Mouse (Mus musculus): ENCODE results near the gene Skap1. TPM values are rescaled to one million over a fixed set of nuclear protein-coding genes. Genes with fewer than 3 reads are reported as not detected.

Skap1 gene
- total and polyA plus RNA-seq, 3 experiments, result not detected

- TF ChIP-seq HCFC1 (IDR thresholded peaks at IDR 0.05; ENCODE audit: low read depth, low read length) (peak; percentile 99), MYB (IDR thresholded peaks at IDR 0.05; ENCODE audit: low read depth, low read length) (no peak), POLR2A (IDR thresholded peaks at IDR 0.05; ENCODE audit: control insufficient read depth in 1 of 2, insufficient read depth in 1 of 2, low read depth in 1 of 2, low read length in 2 of 2, poor library complexity in 1 of 2) (peak; percentile 94), MAX (IDR thresholded peaks at IDR 0.05; ENCODE audit: low read length) (peak; percentile 77), POLR2AphosphoS2 (IDR thresholded peaks at IDR 0.05; ENCODE audit: low read length) (peak; percentile 93), KAT2A (conservative IDR thresholded peaks at IDR 0.05; ENCODE audit: low read depth, low read length) (peak; percentile 94), ELF1 (IDR thresholded peaks at IDR 0.05; ENCODE audit: low read depth, low read length) (0 out of 2 replicates have a peak, but pooled peaks have one; percentile 44), POLR2AphosphoS5 (IDR thresholded peaks at IDR 0.05; ENCODE audit: borderline replicate concordance, low read depth, low read length) (no peak), CHD1 (IDR thresholded peaks at IDR 0.05; ENCODE audit: low read depth, low read length) (no peak), GATA1 (IDR thresholded peaks at IDR 0.05; ENCODE audit: low read depth, low read length) (no peak), SIN3A (IDR thresholded peaks at IDR 0.05; ENCODE audit: low read length) (peak; percentile 73), E2F4 (IDR thresholded peaks at IDR 0.05; ENCODE audit: borderline replicate concordance, low read depth, low read length) (peak; percentile 81; the same call in 1 of the 2 replicates), MXI1 (IDR thresholded peaks at IDR 0.05; ENCODE audit: low read depth, low read length) (peak; percentile 82), MAFK (IDR thresholded peaks at IDR 0.05; ENCODE audit: borderline replicate concordance, low read depth, low read length) (no peak), TCF12 (IDR thresholded peaks at IDR 0.05; ENCODE audit: low read depth, low read length) (peak; percentile 60; the same call in 1 of the 2 replicates), NRF1 (IDR thresholded peaks at IDR 0.05; ENCODE audit: insufficient read depth, low read depth, low read length, poor library complexity, severe bottlenecking) (peak; percentile 91), MYC (IDR thresholded peaks at IDR 0.05; ENCODE audit: low read depth, low read length) (peak; percentile 73), CHD2 (IDR thresholded peaks at IDR 0.05; ENCODE audit: low read length) (peak; percentile 65), ETS1 (IDR thresholded peaks at IDR 0.05; ENCODE audit: low read depth, low read length) (peak; percentile 52; the same call in 1 of the 2 replicates), ZMIZ1 (IDR thresholded peaks at IDR 0.05; ENCODE audit: low read depth, low read length) (peak; percentile 88), RCOR1 (IDR thresholded peaks at IDR 0.05; ENCODE audit: low read depth, low read length) (peak; percentile 55), NELFE (IDR thresholded peaks at IDR 0.05; ENCODE audit: low read depth, low read length) (peak; percentile 98), TBP (IDR thresholded peaks at IDR 0.05; ENCODE audit: low read depth, low read length) (peak; percentile 80), MAZ (IDR thresholded peaks at IDR 0.05; ENCODE audit: low read depth, low read length) (no peak; the same call in 1 of the 2 replicates), ZNF384 (IDR thresholded peaks at IDR 0.05; ENCODE audit: low read depth, low read length) (no peak; the same call in 1 of the 2 replicates)
- Histone ChIP-seq H3K9ac (ENCODE audit: control insufficient read depth, low read depth, low read length, poor library complexity, severe bottlenecking) (peak within 1 kb of the TSS; percentile 89), H3K27ac (ENCODE audit: control insufficient read depth, low read depth, low read length) (peak within 1 kb of the TSS; percentile 79), H3K27me3 (ENCODE audit: control insufficient read depth in 1 of 2, insufficient read depth in 2 of 2, low read length in 2 of 2) (no peaks in the 10 kb centered on the region), H3K36me3 (ENCODE audit: control insufficient read depth in 1 of 2, insufficient read depth in 2 of 2, low read length in 2 of 2) (peaks cover 12 to 20% of the 10 kb centered on the region in 2 experiments; a peak in 3 of 4 replicates), H3K9me3 (replicated peaks; ENCODE audit: insufficient read depth, low read length) (no peaks in the 10 kb centered on the region), H3K4me3 (ENCODE audit: control insufficient read depth in 1 of 2, insufficient read depth in 1 of 2, low read depth in 2 of 2, low read length in 2 of 2) (peak within 1 kb of the TSS; percentile 57 to 85), H3K79me2 (ENCODE audit: control insufficient read depth, insufficient read depth, low read length, poor library complexity) (peaks cover 46% of the 10 kb centered on the region), H3K4me1 (ENCODE audit: control insufficient read depth in 1 of 2, insufficient read depth in 2 of 2, low read length in 2 of 2) (peaks cover 0 to 13% of the 10 kb centered on the region in 2 experiments)
- DNase-seq (ENCODE audit: low read depth, low spot score), result peak; percentile 96
These were observed 324.7 kb downstream of the Skap1 start, which contains the start of gene Cbx1 for GRCm38 (mm10) chr11:96788871-96789795. Gene Cbx1, plus strand, starts transcription at chr11:96789127.
